Mouse (Mus musculus): Measurements from ENCODE around the gene Tmem131.

- TF ChIP-seq CTCF (IDR thresholded peaks at IDR 0.05; ENCODE audit: insufficient read depth, low read length) (no peak), POLR2A (IDR thresholded peaks at IDR 0.05; ENCODE audit: borderline replicate concordance, extremely low read depth, low read depth, low read length) (no peak)
These were observed 78.7 kb downstream of the Tmem131 start for GRCm38 (mm10) chr1:36864757-36865156.
